Mouse (Mus musculus) gastrocnemius, postnatal 36 days (tissue): ENCODE results near the gene Nmnat2. TPM values are rescaled to one million over a fixed set of nuclear protein-coding genes. Genes with fewer than 3 reads are reported as not detected.

Experiments used
- DNase-seq, 2 experiments: peaks; one replicate each; pipeline ENCODE4 v3.0.0; 2022
- intact Hi-C: fragments of 180-260 bp; cut with DNase I; formaldehyde crosslinking; loops from one replicate; pipeline ENCODE4 v1.15.1; 2025
- total RNA-seq, 2 experiments: library from RNA; stranded (reverse); gene quantifications; 2 replicates each; pipeline ENCODE4 v1.2.3; 2021

Nmnat2 gene
- total RNA-seq, 2 experiments from 2014 or later: 0.38 to 0.42 TPM

DNA sequence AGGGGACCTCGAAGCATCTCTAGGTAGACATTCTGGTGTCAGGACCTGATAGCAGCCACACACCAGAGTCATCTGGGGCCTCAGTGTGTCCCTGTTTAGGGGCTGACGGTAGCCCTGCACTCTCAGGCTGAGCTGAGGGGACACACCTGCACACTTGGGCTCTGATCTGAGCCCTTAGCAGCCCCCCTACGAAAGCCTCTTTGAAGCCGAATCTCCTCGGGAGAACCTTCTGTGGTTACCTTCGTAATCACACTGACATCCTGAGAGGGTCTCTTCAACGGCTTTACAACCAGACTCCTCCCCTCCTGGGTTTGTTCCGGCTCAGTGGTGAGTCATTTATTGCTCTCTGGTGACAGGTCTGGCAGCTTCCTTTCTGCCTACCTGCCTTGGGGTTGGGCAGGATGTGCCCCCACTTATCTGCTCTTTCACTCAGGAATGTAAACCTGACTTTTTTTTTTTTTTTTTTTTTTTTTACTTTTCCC is 186.0 kb downstream of the Nmnat2 start:
- no peak for DNase-seq

GRCm38 (mm10) chr1:153144021-153144420 is 189.2 kb downstream of the Nmnat2 start:
- DNase-seq: no peak

More for the DNA sequence above, 186.0 kb downstream of the Nmnat2 start:
- intact Hi-C loops: no loop called here

GRCm38 (mm10) chr1:153145791-153146190 is 191.0 kb downstream of the Nmnat2 start:
- intact Hi-C loops: no loop called here
- DNase-seq: no peak

More at GRCm38 (mm10) chr1:153144021-153144420, 189.2 kb downstream of the Nmnat2 start:
- intact Hi-C loops: no loop called here

DNA sequence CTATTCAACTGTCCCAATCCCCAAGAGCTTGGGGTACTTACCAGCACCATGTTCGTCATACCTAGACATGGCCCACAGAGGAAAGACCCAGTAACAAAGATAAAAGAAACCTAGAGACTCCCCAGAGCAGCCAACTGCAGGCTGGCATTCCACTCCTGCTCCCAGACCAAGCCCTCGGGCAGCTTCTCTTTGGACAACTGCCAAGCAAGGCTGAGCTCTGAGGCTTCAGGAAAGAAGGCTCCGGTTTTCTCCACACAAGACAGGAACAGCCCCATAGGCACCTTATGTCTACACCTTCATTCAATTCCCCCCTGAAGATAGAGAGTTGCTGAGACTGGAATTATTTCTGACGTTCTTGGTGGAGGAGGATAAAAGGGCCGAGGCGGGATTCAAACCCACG is 197.8 kb downstream of the Nmnat2 start:
- intact Hi-C loops: no loop called here
- DNase-seq: no peak

DNA sequence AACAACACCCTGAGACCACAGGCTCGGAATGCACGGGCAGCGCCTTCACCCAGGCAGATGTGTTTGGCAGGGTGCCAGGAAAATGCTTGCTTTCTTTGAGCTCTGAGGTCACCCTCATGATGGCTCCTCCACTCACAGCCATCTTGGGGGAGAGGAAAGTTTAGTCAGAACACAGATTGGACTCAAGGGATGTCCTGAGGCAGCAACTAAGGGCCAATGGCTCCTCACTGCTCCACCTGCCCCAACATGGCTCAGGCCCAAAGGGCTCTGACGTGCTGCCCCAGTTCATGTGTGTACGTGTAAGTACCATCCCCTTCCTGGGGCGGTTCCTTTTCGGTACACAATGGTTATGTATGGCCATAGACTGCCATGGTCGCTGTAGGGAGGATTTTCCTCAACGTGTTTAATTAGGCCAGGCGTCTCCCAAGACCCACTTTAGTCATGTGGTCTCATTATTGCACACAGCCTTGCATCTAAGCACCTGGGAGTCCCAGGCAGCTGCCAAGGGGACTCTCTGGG is 198.9 kb downstream of the Nmnat2 start:
- DNase-seq: no peak
- intact Hi-C loops: no loop called here

GRCm38 (mm10) chr1:153155364-153155763 is 200.6 kb downstream of the Nmnat2 start:
- intact Hi-C loops: no loop called here
- no peak for DNase-seq

DNA sequence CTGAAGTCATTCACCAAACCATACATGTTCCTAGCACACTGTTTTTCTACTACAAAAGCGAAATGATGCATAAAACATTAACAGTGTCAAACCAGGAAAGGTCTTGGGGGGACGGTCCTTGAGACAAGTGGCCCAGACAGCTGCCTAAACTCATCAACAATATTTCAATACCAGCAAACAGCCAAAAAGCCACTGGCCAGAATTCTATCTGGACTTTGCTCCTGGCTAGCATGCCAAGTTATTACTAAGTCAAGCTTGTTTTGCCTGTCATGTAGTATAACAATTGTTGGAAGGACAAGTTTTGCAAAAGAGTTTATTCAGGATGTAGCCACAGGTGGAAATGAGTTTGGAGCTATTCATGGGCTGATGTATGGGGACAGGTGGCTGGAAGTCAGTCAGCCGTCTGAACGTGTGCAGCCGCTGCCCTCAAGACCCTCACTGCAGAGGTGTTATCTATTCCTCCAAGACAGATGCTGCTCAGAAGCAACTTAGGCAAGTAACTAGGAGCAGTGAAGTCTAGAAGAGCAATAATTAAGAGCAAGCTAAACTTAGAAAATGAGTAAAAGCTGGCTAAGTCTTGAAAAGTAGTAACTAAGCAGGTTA is 202.3 kb downstream of the Nmnat2 start:
- intact Hi-C loops: no loop called here
- peak in 1 of 2 experiments; percentile 27 for DNase-seq

- intact Hi-C loops: no loop called here
These were observed 204.3 kb downstream of the Nmnat2 start for GRCm38 (mm10) chr1:153159137-153159536.

GRCm38 (mm10) chr1:153163831-153164230 is 209.0 kb downstream of the Nmnat2 start:
- intact Hi-C loops: no loop called here
- no peak for DNase-seq

More at GRCm38 (mm10) chr1:153159137-153159536, 204.3 kb downstream of the Nmnat2 start:
- DNase-seq: no peak

DNA sequence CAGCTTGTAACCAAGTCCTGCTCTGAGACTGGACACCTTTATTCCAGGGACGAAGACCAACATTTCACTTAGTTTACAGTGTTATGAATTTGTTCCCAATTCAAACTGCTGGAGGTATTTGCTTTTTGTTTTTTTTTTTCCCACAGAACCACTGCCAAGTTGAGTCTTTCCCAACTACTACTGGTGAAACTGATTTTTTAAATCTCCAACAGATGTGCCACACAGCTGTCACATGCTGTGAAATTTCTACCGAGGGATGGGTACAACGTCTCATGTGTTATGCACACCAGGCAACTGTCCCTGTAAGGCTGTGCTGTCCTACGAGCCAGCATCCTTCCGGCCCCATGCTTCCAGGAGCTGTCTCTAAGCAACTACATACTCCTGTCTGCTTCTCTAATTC is 213.5 kb downstream of the Nmnat2 start:
- DNase-seq: no peak
- intact Hi-C loops: no loop called here

Other genes with a start within 250 kb of the Nmnat2 start
- gene Apobec4, start 204.4 kb upstream of the Nmnat2 start, total RNA-seq: not detected
- gene Rgl1, start 188.6 kb upstream of the Nmnat2 start, total RNA-seq: 10 to 100 TPM; 10.8 to 10.9 TPM
- 10 to 100 TPM; 11.9 to 12.5 TPM for gene Arpc5, start 188.5 kb upstream of the Nmnat2 start, total RNA-seq
- 1 to 10 TPM in 1 of 2 experiments, under 1 TPM in 1; 0.54 to 2.4 TPM for gene Ncf2, start 154.8 kb upstream of the Nmnat2 start, total RNA-seq
- 10 to 100 TPM; 33.5 to 34.4 TPM for gene Smg7, start 52.3 kb upstream of the Nmnat2 start, total RNA-seq
- gene Lamc2, start 231.5 kb downstream of the Nmnat2 start, total RNA-seq: 1 to 10 TPM; 3.7 to 3.9 TPM